Mouse (Mus musculus) layer of hippocampus, adult 8-10 months (tissue): ENCODE data around the gene Fcho2. TPM values are rescaled to one million over a fixed set of nuclear protein-coding genes. Genes with fewer than 3 reads are reported as not detected.

Source experiments
- DNase-seq, 2 experiments: peaks; one replicate each; pipeline ENCODE4 v3.0.0; 2022; ENCODE audit warnings: low spot score in 2 of 2
- total RNA-seq, 4 experiments: library from RNA; stranded (reverse); gene quantifications; 2 replicates each; pipeline ENCODE4 v1.2.4; 2022

The Fcho2 gene
- total RNA-seq, 4 experiments from 2014 or later: 39.9 to 52.4 (median 43.7) TPM

- no peak for DNase-seq
These were observed 6.2 kb downstream of the Fcho2 start for GRCm38 (mm10) chr13:98809087-98809486.

- no peak for DNase-seq
These were observed 10.8 kb downstream of the Fcho2 start for GRCm38 (mm10) chr13:98804480-98804879.

GRCm38 (mm10) chr13:98803699-98804098 lies 11.6 kb downstream of the Fcho2 start:
- no peak for DNase-seq

DNA sequence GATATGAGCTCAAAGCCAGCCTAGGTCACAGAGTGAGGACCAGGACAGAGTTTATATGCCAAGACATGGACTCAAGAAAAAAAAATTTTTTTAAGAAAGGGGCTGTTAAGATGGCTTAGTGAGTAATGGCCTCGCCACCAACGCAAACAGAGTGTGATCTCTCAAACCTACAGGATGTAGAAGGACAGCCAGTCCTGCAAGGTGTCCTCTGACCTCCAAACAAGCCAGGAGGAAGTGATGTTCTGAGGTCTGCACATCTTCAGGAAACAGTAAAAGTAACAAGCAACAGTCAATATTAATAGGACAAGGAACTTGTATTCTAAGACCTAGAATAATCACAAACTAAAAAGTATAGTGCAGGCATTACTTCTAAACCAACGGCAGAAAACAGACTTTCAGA lies 12.3 kb downstream of the Fcho2 start:
- DNase-seq: no peak

DNA sequence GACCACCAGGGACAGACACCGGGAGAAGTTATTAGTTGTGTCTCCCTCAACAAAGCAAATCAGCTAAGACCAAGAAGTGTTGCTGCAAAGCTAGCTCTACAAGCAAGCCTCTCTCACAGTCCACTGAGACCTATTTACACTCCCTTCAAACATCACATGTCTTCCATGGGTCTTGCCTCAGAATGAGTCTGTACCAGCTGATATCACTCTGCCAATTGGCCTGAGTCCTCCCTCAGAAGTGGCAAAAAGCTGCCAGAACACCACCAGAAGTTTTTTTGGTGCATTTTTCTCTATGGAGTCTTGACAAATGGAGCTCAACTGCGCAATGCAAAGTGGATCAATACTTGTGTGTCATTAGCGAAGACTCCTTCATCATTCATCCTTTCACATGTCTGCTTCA lies 19.7 kb downstream of the Fcho2 start:
- DNase-seq: no peak

DNA sequence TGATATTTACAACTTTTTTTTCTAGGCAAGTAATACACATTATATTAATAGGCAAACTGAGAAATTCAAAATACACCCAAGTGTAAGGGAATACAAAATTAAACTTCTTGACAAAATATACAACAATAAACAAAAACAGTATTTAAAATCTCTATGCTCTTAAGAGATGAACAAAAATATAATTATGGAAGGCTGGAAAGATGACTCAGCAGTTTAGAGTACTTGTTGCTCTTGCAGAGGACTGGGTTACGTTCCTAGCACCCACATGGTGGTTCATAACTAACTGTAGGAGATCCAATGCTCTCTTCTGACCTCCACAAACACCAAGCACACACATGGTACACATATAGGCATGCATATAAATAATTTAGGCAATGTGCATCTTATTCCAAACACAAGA lies 22.4 kb downstream of the Fcho2 start:
- no peak for DNase-seq

- no peak for DNase-seq
These were observed 23.6 kb downstream of the Fcho2 start for GRCm38 (mm10) chr13:98791693-98792092.

- DNase-seq: no peak
These were observed 28.1 kb downstream of the Fcho2 start for GRCm38 (mm10) chr13:98786970-98787685.

- no peak for DNase-seq
These were observed 37.3 kb downstream of the Fcho2 start for GRCm38 (mm10) chr13:98777959-98778358.

- no peak for DNase-seq
These were observed 43.8 kb downstream of the Fcho2 start for GRCm38 (mm10) chr13:98771484-98771883.

GRCm38 (mm10) chr13:98768329-98768728 lies 46.9 kb downstream of the Fcho2 start:
- peak in 1 of 2 experiments; percentile 13 for DNase-seq

GRCm38 (mm10) chr13:98761771-98762170 lies 53.5 kb downstream of the Fcho2 start:
- DNase-seq: no peak

- DNase-seq: no peak
These were observed 59.4 kb downstream of the Fcho2 start for GRCm38 (mm10) chr13:98755886-98756285.

GRCm38 (mm10) chr13:98744679-98745078 lies 70.6 kb downstream of the Fcho2 start:
- no peak for DNase-seq

DNA sequence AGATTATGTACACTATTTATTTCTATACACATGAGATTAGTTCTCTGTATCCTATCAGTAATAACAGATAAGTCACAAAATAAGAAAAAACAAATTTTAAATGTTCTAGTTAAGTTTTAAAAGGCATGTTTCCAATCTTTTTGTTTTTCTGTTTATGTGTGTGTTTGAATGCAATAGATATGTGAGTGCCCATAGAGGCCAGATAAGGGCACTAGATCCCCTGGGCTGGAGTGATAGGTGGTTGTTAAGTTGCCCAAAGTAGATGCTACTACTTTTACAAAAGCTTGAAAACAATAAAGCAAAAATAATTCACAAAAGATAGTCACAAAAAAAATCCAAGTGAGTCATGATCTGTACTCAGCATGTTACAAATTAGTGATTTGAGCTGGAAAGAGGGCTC lies 71.4 kb downstream of the Fcho2 start:
- DNase-seq: no peak

DNA sequence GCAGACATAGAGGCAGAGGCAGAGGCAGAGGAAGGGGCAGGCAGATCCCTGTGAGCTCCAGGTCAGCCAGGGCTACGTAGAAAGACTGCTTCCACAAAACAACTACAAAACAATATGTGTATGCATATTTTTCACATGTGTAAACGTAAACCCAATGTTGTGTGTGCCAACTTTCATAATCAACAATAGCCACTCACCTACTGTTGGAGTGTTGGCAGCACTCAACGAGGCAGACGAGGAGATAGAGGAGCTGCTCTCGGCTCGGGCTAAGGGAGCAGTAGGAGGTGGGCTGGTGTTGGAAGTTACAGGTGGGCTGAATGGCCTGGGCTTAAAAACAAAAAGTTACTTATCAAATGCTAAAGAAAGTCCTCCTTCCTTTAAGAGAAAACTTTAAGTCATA lies 72.0 kb downstream of the Fcho2 start:
- no peak for DNase-seq

GRCm38 (mm10) chr13:98738213-98738612 lies 77.0 kb downstream of the Fcho2 start:
- DNase-seq: no peak

DNA sequence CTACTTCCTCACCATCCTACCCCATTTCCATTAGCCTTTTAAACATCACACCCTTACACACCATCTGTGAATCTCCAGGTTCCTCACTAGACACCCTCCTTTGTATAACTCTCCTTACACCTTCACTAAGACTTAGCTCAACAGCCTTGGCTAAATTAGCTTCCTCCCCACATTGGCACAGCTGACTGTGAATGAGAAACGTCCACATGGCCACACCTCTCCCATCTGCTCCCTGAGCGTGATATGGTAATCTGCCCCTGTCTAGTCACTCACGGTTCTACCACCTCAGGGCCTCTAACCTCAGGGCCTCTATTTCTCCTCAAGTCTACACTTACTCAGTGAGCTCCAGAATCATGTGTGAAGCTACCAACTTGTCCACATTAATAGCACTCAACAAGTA lies 82.0 kb downstream of the Fcho2 start:
- no peak for DNase-seq

DNA sequence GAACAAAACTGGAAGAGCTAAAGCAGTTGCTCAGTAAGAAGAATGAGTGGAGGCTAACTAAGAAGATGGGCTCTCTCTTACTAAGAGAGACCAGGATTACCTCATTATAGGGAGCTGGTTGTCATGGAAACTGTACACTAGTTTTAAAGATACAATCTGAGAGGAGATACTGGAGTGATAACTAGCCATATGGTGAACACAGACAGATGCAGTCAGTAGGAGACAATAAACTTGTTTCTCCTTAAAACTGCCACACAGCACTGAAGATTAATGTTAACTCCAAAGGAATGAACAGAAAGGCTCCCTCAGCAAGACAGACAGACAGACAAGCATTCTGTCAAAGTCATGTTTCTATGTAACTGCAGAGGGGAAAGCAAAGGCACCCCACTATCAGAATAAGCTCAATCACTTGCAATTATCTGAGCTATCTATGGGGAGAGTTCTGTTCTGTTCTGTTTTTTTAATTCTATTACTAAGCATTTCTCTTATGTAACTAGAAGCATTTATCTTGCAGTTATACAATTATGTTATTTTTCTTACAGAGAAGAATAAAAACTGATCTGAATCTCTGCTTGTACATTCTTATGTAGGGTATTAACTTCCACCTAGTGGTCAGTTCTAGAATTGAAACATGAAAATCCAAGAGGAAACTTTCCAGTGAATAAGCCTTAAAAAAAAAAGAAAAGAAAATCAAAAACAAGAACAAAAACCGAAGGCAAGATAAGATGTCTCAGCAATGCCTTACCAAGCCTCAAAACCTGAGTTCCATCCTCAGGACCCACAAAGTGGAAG lies 85.8 kb downstream of the Fcho2 start:
- no peak for DNase-seq

DNA sequence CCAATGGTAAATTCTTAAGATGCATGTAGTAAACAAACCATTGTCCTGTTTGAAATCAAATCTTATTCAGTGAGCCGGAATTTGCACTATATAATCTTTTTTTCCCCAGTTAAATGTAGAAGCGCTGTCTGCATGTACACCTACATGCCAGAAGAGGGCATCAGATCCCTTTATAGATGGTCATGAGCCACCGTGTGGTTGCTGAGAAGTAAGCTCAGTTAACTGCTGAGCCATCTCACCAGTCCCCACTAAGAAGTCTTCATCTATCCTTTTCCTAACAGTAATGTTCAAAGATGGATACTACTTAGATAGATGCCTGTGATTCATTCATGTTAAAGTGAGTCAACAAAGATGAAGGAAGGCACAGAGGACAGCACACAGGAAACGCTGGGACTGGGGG lies 88.8 kb downstream of the Fcho2 start:
- DNase-seq: no peak

DNA sequence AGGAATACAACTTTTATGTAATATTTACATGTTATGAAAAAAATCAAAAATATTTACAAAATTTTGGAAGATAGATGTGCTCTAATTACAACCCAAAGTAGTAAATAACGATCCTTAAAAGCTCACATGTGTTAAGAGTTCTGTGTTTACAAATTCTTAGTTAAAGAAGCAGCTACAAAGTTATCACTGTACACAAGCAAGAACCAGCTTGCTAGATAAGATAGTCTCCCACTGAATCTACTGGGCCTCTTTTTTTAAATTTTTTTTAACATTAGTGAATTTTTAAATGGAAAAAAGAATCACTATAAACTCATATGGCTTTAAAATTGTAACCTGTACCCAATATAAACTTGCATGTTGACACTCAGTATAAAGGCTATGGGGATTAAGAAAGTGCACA lies 91.8 kb downstream of the Fcho2 start:
- DNase-seq: no peak

DNA sequence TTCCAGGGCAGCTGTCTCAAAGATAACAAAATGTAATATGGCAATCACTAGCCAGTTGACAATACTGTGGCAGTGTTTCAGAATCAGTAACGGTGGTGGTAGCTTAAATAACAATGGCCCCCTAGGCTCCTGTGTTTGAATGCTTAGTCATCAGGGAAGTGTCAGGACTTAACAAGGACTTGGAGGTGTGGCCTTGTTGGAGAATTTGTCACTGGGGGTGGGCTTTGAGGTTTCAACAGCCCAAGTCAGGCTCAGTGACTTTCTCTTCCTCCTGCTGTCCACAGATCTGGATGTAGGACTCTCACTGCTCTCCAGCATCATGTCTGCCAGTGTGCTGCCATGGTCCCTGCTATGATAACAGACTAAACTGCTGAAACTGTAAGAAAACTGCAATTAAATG lies 93.0 kb downstream of the Fcho2 start:
- DNase-seq: no peak

DNA sequence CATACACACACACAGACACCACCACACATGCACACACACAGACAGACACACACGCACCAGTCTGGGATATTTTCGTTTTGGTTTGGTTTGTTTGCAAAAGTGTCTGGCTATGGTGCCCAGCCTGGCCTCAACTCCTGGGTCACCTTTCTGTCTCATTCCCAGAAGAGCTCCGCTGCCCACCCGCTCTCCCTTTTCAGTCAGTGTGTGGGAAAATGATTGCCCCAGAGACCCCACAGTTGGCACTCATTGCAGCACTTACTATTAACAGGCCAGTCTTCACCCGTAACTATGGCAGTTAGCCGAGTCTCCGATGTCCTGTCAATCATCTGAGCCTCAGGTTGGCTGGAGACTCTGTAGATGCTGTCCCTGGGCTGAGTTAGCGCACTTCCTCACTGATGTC lies 99.1 kb downstream of the Fcho2 start:
- no peak for DNase-seq
